Mouse (Mus musculus): ENCODE measurements around the gene Terf2. TPM values are rescaled to one million over a fixed set of nuclear protein-coding genes. Genes with fewer than 3 reads are reported as not detected.
"Not testable (repeated sequence)": the region's sequence is repeated elsewhere in the genome, so short reads cannot be mapped to it uniquely, and the experiment has no call there.

Gene Terf2
- total and polyA plus RNA-seq, 3 experiments = 15.0 to 36.7 TPM; not detected in 1

DNA sequence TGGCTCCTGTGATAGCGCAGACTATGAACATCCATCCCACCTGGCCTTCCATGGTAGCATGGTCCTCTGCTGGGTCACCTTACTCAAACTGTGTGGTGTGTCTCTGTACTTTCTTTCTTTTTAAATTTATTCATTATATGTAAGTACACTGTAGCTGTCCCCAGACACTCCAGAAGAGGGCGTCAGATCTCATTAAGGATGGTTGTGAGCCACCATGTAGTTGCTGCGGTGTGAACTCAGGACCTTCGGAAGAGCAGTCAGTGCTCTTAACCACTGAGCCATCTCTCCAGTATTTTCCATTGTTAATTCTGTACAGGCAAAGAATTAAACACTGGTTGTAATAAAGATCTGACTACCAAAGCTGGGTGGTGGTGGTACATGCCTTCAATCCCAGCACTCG lies 11.7 kb upstream of the Terf2 start:
- not testable (repeated sequence) for H3K27ac ChIP-seq (ENCODE audit: control insufficient read depth, low read depth, low read length); H3K4me3 ChIP-seq (ENCODE audit: control insufficient read depth in 1 of 2, insufficient read depth in 1 of 2, low read depth in 2 of 2, low read length in 2 of 2); H3K9ac ChIP-seq (ENCODE audit: control insufficient read depth, low read depth, low read length, poor library complexity, severe bottlenecking); DNase-seq (ENCODE audit: low read depth, low spot score); H3K9me3 ChIP-seq (replicated peaks; ENCODE audit: insufficient read depth, low read length); H3K27me3 ChIP-seq (ENCODE audit: control insufficient read depth in 1 of 2, insufficient read depth in 2 of 2, low read length in 2 of 2); H3K79me2 ChIP-seq (ENCODE audit: control insufficient read depth, insufficient read depth, low read length, poor library complexity)
- H3K4me1 ChIP-seq (ENCODE audit: control insufficient read depth in 1 of 2, insufficient read depth in 2 of 2, low read length in 2 of 2) = peaks cover 0 to 14% of the 10 kb centered on the region in 2 experiments; a peak in 2 of 4 replicates
- H3K36me3 ChIP-seq (ENCODE audit: control insufficient read depth in 1 of 2, insufficient read depth in 2 of 2, low read length in 2 of 2) = peaks cover 0 to 14% of the 10 kb centered on the region in 2 experiments; a peak in 2 of 4 replicates

DNA sequence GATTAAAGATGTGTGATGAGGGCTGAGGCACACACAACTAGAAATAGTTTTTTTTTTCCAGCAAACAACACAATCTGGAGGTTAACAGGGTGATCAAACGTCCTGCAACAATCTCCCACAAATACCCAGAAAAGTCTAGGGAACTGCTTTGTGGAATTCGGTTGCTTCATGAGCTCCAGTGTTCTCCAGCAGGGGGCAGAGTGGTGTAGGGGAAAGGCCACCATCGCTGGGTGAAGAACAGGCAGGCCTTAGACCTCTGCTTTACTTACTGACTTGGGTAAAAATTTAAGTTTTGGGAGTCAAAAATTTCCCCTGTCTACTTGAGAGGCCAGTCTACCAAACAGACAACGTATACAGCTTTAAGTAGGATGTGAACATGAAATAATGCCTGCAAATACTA lies 8.2 kb upstream of the Terf2 start:
- Histone ChIP-seq H3K36me3 (ENCODE audit: control insufficient read depth in 1 of 2, insufficient read depth in 2 of 2, low read length in 2 of 2) (no peaks in the 10 kb centered on the region), H3K27me3 (ENCODE audit: control insufficient read depth in 1 of 2, insufficient read depth in 2 of 2, low read length in 2 of 2) (no peaks in the 10 kb centered on the region), H3K9me3 (replicated peaks; ENCODE audit: insufficient read depth, low read length) (no peaks in the 10 kb centered on the region), H3K27ac (ENCODE audit: control insufficient read depth, low read depth, low read length) (no peak overlapping the region), H3K9ac (ENCODE audit: control insufficient read depth, low read depth, low read length, poor library complexity, severe bottlenecking) (no peak overlapping the region), H3K4me1 (ENCODE audit: control insufficient read depth in 1 of 2, insufficient read depth in 2 of 2, low read length in 2 of 2) (peaks cover 0 to 3% of the 10 kb centered on the region in 2 experiments; a peak in 1 of 4 replicates), H3K4me3 (ENCODE audit: control insufficient read depth in 1 of 2, insufficient read depth in 1 of 2, low read depth in 2 of 2, low read length in 2 of 2) (no peak overlapping the region), H3K79me2 (ENCODE audit: control insufficient read depth, insufficient read depth, low read length, poor library complexity) (no peaks in the 10 kb centered on the region)
- DNase-seq (ENCODE audit: low read depth, low spot score) = peak; percentile 79
- TF ChIP-seq SMC3 (IDR thresholded peaks at IDR 0.05; ENCODE audit: low read depth, low read length) (peak; percentile 96), CTCF (IDR thresholded peaks at IDR 0.05 in 2 of 3, conservative IDR thresholded peaks at IDR 0.05 in 1 of 3; ENCODE audit: control insufficient read depth in 1 of 3, insufficient read depth in 1 of 3, low read depth in 2 of 3, low read length in 3 of 3, poor library complexity in 1 of 3, severe bottlenecking in 1 of 3) (peak; percentile 87 to 94 (median 92)), USF2 (IDR thresholded peaks at IDR 0.05; ENCODE audit: borderline replicate concordance in 1 of 2, insufficient read depth in 1 of 2, low read depth in 1 of 2, low read length in 2 of 2) (no peak), POLR2A (IDR thresholded peaks at IDR 0.05; ENCODE audit: control insufficient read depth in 1 of 2, insufficient read depth in 1 of 2, low read depth in 1 of 2, low read length in 2 of 2, poor library complexity in 1 of 2) (no peak), TAL1 (IDR thresholded peaks at IDR 0.05; ENCODE audit: low read length) (no peak), NRF1 (IDR thresholded peaks at IDR 0.05; ENCODE audit: insufficient read depth, low read depth, low read length, poor library complexity, severe bottlenecking) (no peak), GATA1 (IDR thresholded peaks at IDR 0.05; ENCODE audit: low read depth, low read length) (no peak), EP300 (IDR thresholded peaks at IDR 0.05; ENCODE audit: low read depth in 1 of 2, low read length in 2 of 2) (no peak), TBP (IDR thresholded peaks at IDR 0.05; ENCODE audit: low read depth, low read length) (no peak), RAD21 (IDR thresholded peaks at IDR 0.05; ENCODE audit: low read depth, low read length) (peak; percentile 91), ZMIZ1 (IDR thresholded peaks at IDR 0.05; ENCODE audit: low read depth, low read length) (no peak), KAT2A (conservative IDR thresholded peaks at IDR 0.05; ENCODE audit: low read depth, low read length) (no peak), ZC3H11A (IDR thresholded peaks at IDR 0.05; ENCODE audit: low read depth, low read length) (peak; percentile 82), ZNF384 (IDR thresholded peaks at IDR 0.05; ENCODE audit: low read depth, low read length) (0 out of 2 replicates have a peak, but pooled peaks have one; percentile 11), MYB (IDR thresholded peaks at IDR 0.05; ENCODE audit: low read depth, low read length) (no peak)

DNA sequence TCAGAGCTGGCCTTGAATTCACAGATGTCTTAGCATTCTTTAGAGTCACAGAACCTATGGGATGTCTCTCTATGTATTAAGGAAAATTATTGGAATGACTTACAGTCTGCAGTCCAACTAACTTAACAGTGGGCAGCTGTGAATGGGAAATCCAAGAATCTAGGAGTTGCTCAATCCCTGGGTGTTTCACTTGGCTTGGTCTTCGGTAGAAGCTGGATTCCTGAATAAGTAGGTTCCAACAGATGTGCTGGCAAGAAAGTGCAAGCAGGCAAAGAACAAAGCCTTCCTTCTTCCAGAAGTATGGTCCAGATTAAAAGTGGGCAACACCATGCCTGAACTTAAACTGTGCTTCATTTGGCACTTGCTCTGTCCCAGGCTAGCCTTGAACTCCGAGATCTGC lies 4.3 kb upstream of the Terf2 start:
- H3K9me3 ChIP-seq (replicated peaks; ENCODE audit: insufficient read depth, low read length) = no peaks in the 10 kb centered on the region
- H3K27ac ChIP-seq (ENCODE audit: control insufficient read depth, low read depth, low read length) = no peak overlapping the region
- H3K27me3 ChIP-seq (ENCODE audit: control insufficient read depth in 1 of 2, insufficient read depth in 2 of 2, low read length in 2 of 2) = no peaks in the 10 kb centered on the region
- DNase-seq (ENCODE audit: low read depth, low spot score) = no peak
- no peak overlapping the region for H3K4me3 ChIP-seq (ENCODE audit: control insufficient read depth in 1 of 2, insufficient read depth in 1 of 2, low read depth in 2 of 2, low read length in 2 of 2)
- TF ChIP-seq BHLHE40 (IDR thresholded peaks at IDR 0.05; ENCODE audit: borderline replicate concordance, low read depth, low read length) (no peak), TBP (IDR thresholded peaks at IDR 0.05; ENCODE audit: low read depth, low read length) (no peak), E2F4 (IDR thresholded peaks at IDR 0.05; ENCODE audit: borderline replicate concordance, low read depth, low read length) (no peak), GATA1 (IDR thresholded peaks at IDR 0.05; ENCODE audit: low read depth, low read length) (no peak), SIN3A (IDR thresholded peaks at IDR 0.05; ENCODE audit: low read length) (no peak), CHD2 (IDR thresholded peaks at IDR 0.05; ENCODE audit: low read length) (no peak), HCFC1 (IDR thresholded peaks at IDR 0.05; ENCODE audit: low read depth, low read length) (no peak), USF2 (IDR thresholded peaks at IDR 0.05; ENCODE audit: borderline replicate concordance in 1 of 2, insufficient read depth in 1 of 2, low read depth in 1 of 2, low read length in 2 of 2) (no peak), ELF1 (IDR thresholded peaks at IDR 0.05; ENCODE audit: low read depth, low read length) (no peak), MXI1 (IDR thresholded peaks at IDR 0.05; ENCODE audit: low read depth, low read length) (no peak), ZKSCAN1 (IDR thresholded peaks at IDR 0.05; ENCODE audit: low read depth, low read length) (no peak), RAD21 (IDR thresholded peaks at IDR 0.05; ENCODE audit: low read depth, low read length) (no peak), ETS1 (IDR thresholded peaks at IDR 0.05; ENCODE audit: low read depth, low read length) (no peak), RCOR1 (IDR thresholded peaks at IDR 0.05; ENCODE audit: low read depth, low read length) (no peak), POLR2AphosphoS2 (IDR thresholded peaks at IDR 0.05; ENCODE audit: low read length) (no peak), ZMIZ1 (IDR thresholded peaks at IDR 0.05; ENCODE audit: low read depth, low read length) (no peak), ZC3H11A (IDR thresholded peaks at IDR 0.05; ENCODE audit: low read depth, low read length) (no peak)
- H3K4me1 ChIP-seq (ENCODE audit: control insufficient read depth in 1 of 2, insufficient read depth in 2 of 2, low read length in 2 of 2) = peaks cover 0 to 2% of the 10 kb centered on the region in 2 experiments; a peak in 2 of 4 replicates
- no peaks in the 10 kb centered on the region for H3K36me3 ChIP-seq (ENCODE audit: control insufficient read depth in 1 of 2, insufficient read depth in 2 of 2, low read length in 2 of 2)
- peaks cover 6% of the 10 kb centered on the region for H3K79me2 ChIP-seq (ENCODE audit: control insufficient read depth, insufficient read depth, low read length, poor library complexity)
- no peak overlapping the region for H3K9ac ChIP-seq (ENCODE audit: control insufficient read depth, low read depth, low read length, poor library complexity, severe bottlenecking)

All from MEL (cell line).